Mouse (Mus musculus) MEL (cell line): ENCODE results near the gene Atp6v1e2. TPM values are rescaled to one million over a fixed set of nuclear protein-coding genes. Genes with fewer than 3 reads are reported as not detected.

ENCODE experiments used
- DNase-seq: peaks from one replicate; pipeline ENCODE4 v3.0.0; 2011; ENCODE audit warnings: low read depth, low spot score
- H3K27ac ChIP-seq: 2 replicates; pipeline ENCODE4 v1.5.1; 2012; ENCODE audit warnings: low read depth, mild to moderate bottlenecking, control low read depth, low read length, moderate library complexity; ENCODE audit not compliant: control insufficient read depth
- H3K27me3 ChIP-seq, 2 experiments: fragments of 150-350 bp in 1 of 2; sonication (generic) in 1 of 2; 2 replicates each; pipeline ENCODE4 v1.6.1; 2012; ENCODE audit warnings: low read length in 2 of 2, mild to moderate bottlenecking in 2 of 2, improper control_type of control experiment in 1 of 2, moderate library complexity in 1 of 2; ENCODE audit not compliant: insufficient read depth in 2 of 2, control insufficient read depth in 1 of 2
- H3K36me3 ChIP-seq, 2 experiments: 2 replicates each; pipeline ENCODE4 v1.6.1; 2012 to 2014; ENCODE audit warnings: low read length in 2 of 2, improper control_type of control experiment in 1 of 2, inconsistent platforms in 1 of 2, mild to moderate bottlenecking in 1 of 2; ENCODE audit not compliant: insufficient read depth in 2 of 2, control insufficient read depth in 1 of 2
- H3K4me1 ChIP-seq, 2 experiments: fragments of 150-350 bp in 1 of 2; sonication (generic) in 1 of 2; 2 replicates each; pipeline ENCODE4 v1.6.1; 2012; ENCODE audit warnings: low read length in 2 of 2, improper control_type of control experiment in 1 of 2, mild to moderate bottlenecking in 1 of 2; ENCODE audit not compliant: insufficient read depth in 2 of 2, control insufficient read depth in 1 of 2
- H3K4me3 ChIP-seq, 2 experiments: fragments of 150-350 bp in 1 of 2; sonication (generic) in 1 of 2; 2 replicates each; pipeline ENCODE4 v1.5.1; 2012; ENCODE audit warnings: low read depth in 2 of 2, low read length in 2 of 2, mild to moderate bottlenecking in 2 of 2, moderate library complexity in 2 of 2, control low read depth in 1 of 2, improper control_type of control experiment in 1 of 2; ENCODE audit not compliant: control insufficient read depth in 1 of 2, insufficient read depth in 1 of 2
- H3K79me2 ChIP-seq: 2 replicates; pipeline ENCODE4 v1.6.1; 2012; ENCODE audit warnings: mild to moderate bottlenecking, low read length, moderate library complexity; ENCODE audit not compliant: control insufficient read depth, poor library complexity, insufficient read depth
- H3K9ac ChIP-seq: 2 replicates; pipeline ENCODE4 v1.6.1; 2012; ENCODE audit warnings: low read depth, mild to moderate bottlenecking, control low read depth, low read length, moderate library complexity; ENCODE audit not compliant: control insufficient read depth, poor library complexity, severe bottlenecking
- H3K9me3 ChIP-seq: fragments of 150-350 bp; sonication (generic); replicated peaks from 2 replicates; pipeline ENCODE4 v1.6.1; 2012; ENCODE audit warnings: mild to moderate bottlenecking, low read length, improper control_type of control experiment, moderate library complexity; ENCODE audit not compliant: insufficient read depth
- CHD1 ChIP-seq: IDR thresholded peaks from 2 replicates; pipeline ENCODE4 v1.6.1; 2012; ENCODE audit warnings: low read depth, mild to moderate bottlenecking, inconsistent platforms, low read length, improper control_type of control experiment
- CHD2 ChIP-seq: IDR thresholded peaks from 2 replicates; pipeline ENCODE4 v1.6.1; 2011; ENCODE audit warnings: low read length, improper control_type of control experiment
- CTCF ChIP-seq, 3 experiments: IDR thresholded peaks in 2 of 3; conservative IDR thresholded peaks in 1 of 3; 2 replicates each; pipeline ENCODE4 v1.5.1; 2011 to 2012; ENCODE audit warnings: low read length in 3 of 3, low read depth in 2 of 3, mild to moderate bottlenecking in 2 of 3, improper control_type of control experiment in 1 of 3, inconsistent platforms in 1 of 3, mixed read lengths in 1 of 3, moderate library complexity in 1 of 3; ENCODE audit not compliant: control insufficient read depth in 1 of 3, insufficient read depth in 1 of 3, poor library complexity in 1 of 3, severe bottlenecking in 1 of 3
- GATA1 ChIP-seq: IDR thresholded peaks from 2 replicates; pipeline ENCODE4 v1.6.1; 2011; ENCODE audit warnings: low read depth, low read length, improper control_type of control experiment
- MEF2A ChIP-seq: IDR thresholded peaks from 2 replicates; pipeline ENCODE4 v1.6.1; 2014; ENCODE audit warnings: low read depth, mild to moderate bottlenecking, inconsistent platforms, low read length, improper control_type of control experiment; ENCODE audit not compliant: poor library complexity, insufficient replicate concordance, severe bottlenecking; ENCODE audit errors: extremely low read depth
- MXI1 ChIP-seq: IDR thresholded peaks from 2 replicates; pipeline ENCODE4 v1.6.1; 2011; ENCODE audit warnings: mild to moderate bottlenecking, low read depth, low read length, improper control_type of control experiment
- MYB ChIP-seq: IDR thresholded peaks from 2 replicates; pipeline ENCODE4 v1.6.1; 2011; ENCODE audit warnings: mild to moderate bottlenecking, low read depth, low read length, improper control_type of control experiment
- NRF1 ChIP-seq: IDR thresholded peaks from 2 replicates; pipeline ENCODE4 v1.6.1; 2014; ENCODE audit warnings: low read depth, mild to moderate bottlenecking, inconsistent platforms, low read length, improper control_type of control experiment, moderate library complexity; ENCODE audit not compliant: poor library complexity, insufficient read depth, severe bottlenecking
- POLR2AphosphoS2 ChIP-seq: IDR thresholded peaks from 2 replicates; pipeline ENCODE4 v1.6.1; 2011; ENCODE audit warnings: low read length, improper control_type of control experiment
- RAD21 ChIP-seq: IDR thresholded peaks from 2 replicates; pipeline ENCODE4 v1.6.1; 2011; ENCODE audit warnings: mild to moderate bottlenecking, low read depth, low read length, improper control_type of control experiment
- RCOR1 ChIP-seq: IDR thresholded peaks from 2 replicates; pipeline ENCODE4 v1.6.1; 2012; ENCODE audit warnings: low read depth, mild to moderate bottlenecking, inconsistent platforms, low read length, improper control_type of control experiment
- SMC3 ChIP-seq: IDR thresholded peaks from 2 replicates; pipeline ENCODE4 v1.6.1; 2011; ENCODE audit warnings: low read depth, low read length, improper control_type of control experiment
- TAL1 ChIP-seq: IDR thresholded peaks from 2 replicates; pipeline ENCODE4 v1.6.1; 2012; ENCODE audit warnings: mild to moderate bottlenecking, inconsistent platforms, low read length, moderate library complexity, mixed read lengths
- TBP ChIP-seq: IDR thresholded peaks from 2 replicates; pipeline ENCODE4 v1.8.0; 2011; ENCODE audit warnings: low read depth, low read length, improper control_type of control experiment
- USF1 ChIP-seq: IDR thresholded peaks from 2 replicates; pipeline ENCODE4 v1.6.1; 2014; ENCODE audit warnings: low read depth, mild to moderate bottlenecking, inconsistent platforms, low read length, improper control_type of control experiment, moderate library complexity
- polyA plus RNA-seq, 2 experiments: library from polyadenylated mRNA; stranded (reverse) in 1 of 2; unstranded in 1 of 2; fragments of >175 nt in 1 of 2; fragments of >200 nt in 1 of 2; gene quantifications; 2 replicates each; pipeline versions ENCODE4 v1.2.1 to v1.2.4; 2012; ENCODE audit warnings: low replicate concordance in 2 of 2, low read depth in 1 of 2; ENCODE audit not compliant: insufficient read length in 2 of 2, insufficient read depth in 1 of 2, missing spikeins in 1 of 2
- total RNA-seq: library from RNA; depleted of rRNA; stranded (reverse); fragments of 300-350 nt; gene quantifications from 2 replicates; pipeline ENCODE4 v1.2.3, GENCODE M21; 2012

Atp6v1e2 gene
- total and polyA plus RNA-seq, 3 experiments: not detected

DNA sequence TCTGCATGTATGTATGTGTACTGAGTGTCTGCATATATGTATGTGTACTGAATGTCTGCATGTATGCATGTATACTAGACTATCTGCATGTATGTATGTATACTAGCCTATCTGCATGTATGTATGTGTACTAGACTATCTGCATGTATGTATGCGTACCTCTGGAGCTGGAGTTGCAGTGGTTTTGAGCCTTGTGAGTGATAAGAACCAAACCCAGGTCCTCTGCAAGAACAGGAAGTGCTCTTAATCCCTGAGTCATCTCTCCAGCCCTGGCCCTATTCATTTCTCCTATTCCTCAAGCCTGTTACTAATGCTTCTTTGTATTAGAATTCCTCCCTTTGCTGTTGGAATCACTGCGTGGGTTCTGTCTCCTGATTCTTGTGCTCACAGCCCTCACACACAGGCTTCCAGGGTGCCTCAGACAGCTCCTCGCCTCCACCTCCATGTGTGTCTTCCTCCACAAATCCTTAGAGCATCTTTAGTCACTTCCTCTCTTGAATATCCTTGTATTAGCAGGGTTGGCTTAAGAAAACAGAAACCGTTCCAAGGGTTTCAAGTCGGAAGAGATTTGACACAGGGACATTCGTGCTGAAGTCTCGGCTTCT lies 34.6 kb downstream of the Atp6v1e2 start (continued):
- no peak for TF ChIP-seq TAL1
- no peak for TF ChIP-seq RCOR1

DNA sequence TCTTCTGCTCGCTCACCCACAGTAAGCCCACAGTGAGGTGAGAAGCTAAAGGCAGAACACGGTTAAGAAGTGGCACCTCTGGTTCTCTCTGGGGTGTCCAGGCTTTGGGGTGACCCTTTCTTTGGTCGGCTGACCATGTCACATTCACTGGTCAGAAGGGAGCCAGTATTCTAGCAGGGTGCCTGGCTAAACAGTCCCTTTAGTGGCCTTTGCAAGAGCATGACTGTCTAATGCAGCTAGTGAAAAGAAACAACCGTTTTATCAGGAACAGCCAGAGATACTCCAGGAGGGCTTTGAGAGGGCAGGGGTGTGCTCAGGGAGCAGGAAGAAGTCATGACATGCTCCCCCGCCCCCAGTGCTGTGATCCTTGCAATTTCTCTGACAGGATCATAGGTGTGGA lies 36.4 kb downstream of the Atp6v1e2 start:
- Histone ChIP-seq H3K36me3 (peaks cover 0 to 5% of the 10 kb centered on the region in 2 experiments; a peak in 2 of 4 replicates), H3K27me3 (no peaks in the 10 kb centered on the region), H3K4me1 (peaks cover 0 to 9% of the 10 kb centered on the region in 2 experiments; a peak in 2 of 4 replicates), H3K79me2 (no peaks in the 10 kb centered on the region), H3K27ac (no peak overlapping the region), H3K9ac (no peak overlapping the region), H3K9me3 (no peaks in the 10 kb centered on the region), H3K4me3 (no peak overlapping the region)
- TF ChIP-seq MEF2A (no peak), CHD1 (no peak), NRF1 (no peak), GATA1 (no peak), USF1 (no peak), TBP (no peak), MXI1 (no peak)
- DNase-seq: peak; percentile 39

DNA sequence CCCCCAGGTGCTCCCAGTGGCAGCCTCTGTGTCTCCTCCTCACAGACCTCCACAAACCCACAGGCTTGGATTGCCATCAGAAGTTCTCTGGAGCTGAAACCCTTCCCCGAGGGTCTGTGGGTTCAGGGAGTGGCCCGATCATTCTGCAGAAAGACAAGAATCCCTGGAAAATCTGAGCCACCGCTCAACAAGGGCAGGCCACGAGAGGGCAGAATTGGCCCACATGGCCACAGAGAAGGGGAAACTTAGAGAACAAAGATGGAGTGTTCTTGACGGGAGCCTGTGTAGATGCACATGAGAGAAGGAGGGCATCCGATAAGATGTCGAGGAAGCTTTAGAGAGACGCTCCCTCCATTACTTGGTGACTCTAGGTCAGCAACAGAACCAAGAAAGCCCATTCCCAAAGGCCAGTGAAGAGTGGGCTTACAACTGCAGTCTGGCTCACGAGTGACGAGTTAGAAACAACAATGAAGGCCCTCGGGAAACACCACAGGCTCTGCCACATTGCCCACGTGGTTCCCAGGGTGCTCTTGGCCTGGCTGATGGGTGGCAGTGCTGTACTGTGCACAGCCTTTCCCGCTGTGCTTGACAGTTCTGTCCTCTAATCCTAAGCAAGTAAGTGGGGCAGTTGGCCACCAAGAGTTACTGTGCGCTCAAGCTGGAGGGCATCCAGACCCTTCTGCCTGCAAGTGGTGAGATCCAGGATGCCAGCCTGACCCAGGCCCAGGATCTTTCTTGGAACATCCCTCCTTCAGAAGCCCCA lies 37.8 kb downstream of the Atp6v1e2 start:
- TF ChIP-seq RAD21 (peak; percentile 37), POLR2AphosphoS2 (no peak), MYB (no peak), CTCF (IDR thresholded peaks at IDR 0.05 in 2 of 3, conservative IDR thresholded peaks at IDR 0.05 in 1 of 3; ENCODE audit: control insufficient read depth in 1 of 3, insufficient read depth in 1 of 3, low read depth in 2 of 3, low read length in 3 of 3, poor library complexity in 1 of 3, severe bottlenecking in 1 of 3) (peak in 2 of 3 experiments; percentile 41 to 53; a peak in 4 of 6 replicates), CHD2 (no peak), SMC3 (peak; percentile 32; the same call in 1 of the 2 replicates), USF1 (no peak)
- Histone ChIP-seq H3K79me2 (no peaks in the 10 kb centered on the region), H3K36me3 (peaks cover 0 to 5% of the 10 kb centered on the region in 2 experiments; a peak in 2 of 4 replicates), H3K4me1 (peaks cover 0 to 9% of the 10 kb centered on the region in 2 experiments; a peak in 2 of 4 replicates), H3K27ac (no peak overlapping the region), H3K4me3 (no peak overlapping the region), H3K9me3 (no peaks in the 10 kb centered on the region), H3K27me3 (no peaks in the 10 kb centered on the region), H3K9ac (no peak overlapping the region)
- DNase-seq: no peak
